Mouse (Mus musculus) midbrain, embryonic 15.5 days (tissue): ENCODE measurements around the gene Cd247. TPM values are rescaled to one million over a fixed set of nuclear protein-coding genes. Genes with fewer than 3 reads are reported as not detected.

Source experiments
- ATAC-seq: fragments of 200-750 bp; cut with Nextera tagmentation; replicated peaks from 2 replicates; pipeline ENCODE4 v1.8.0; 2017; ENCODE audit warnings: moderate TSS enrichment
- H3K27ac ChIP-seq: fragments of 300-500 bp; sonication (generic); 2 replicates; pipeline ENCODE4 v1.5.1; 2015; ENCODE audit warnings: mild to moderate bottlenecking, inconsistent platforms
- H3K27me3 ChIP-seq: fragments of 300-500 bp; sonication (generic); replicated peaks from 2 replicates; pipeline ENCODE4 v1.6.1; 2015; ENCODE audit warnings: inconsistent platforms
- H3K36me3 ChIP-seq: fragments of 300-500 bp; sonication (generic); replicated peaks from 2 replicates; pipeline ENCODE4 v1.6.1; 2015; ENCODE audit warnings: inconsistent platforms
- H3K4me1 ChIP-seq: fragments of 300-500 bp; sonication (generic); 2 replicates; pipeline ENCODE4 v1.6.1; 2015; ENCODE audit warnings: inconsistent platforms
- H3K4me2 ChIP-seq: fragments of 300-500 bp; sonication (generic); 2 replicates; pipeline ENCODE4 v1.6.1; 2015; ENCODE audit warnings: inconsistent platforms, mild to moderate bottlenecking, moderate library complexity
- H3K4me3 ChIP-seq: fragments of 300-500 bp; sonication (generic); 2 replicates; pipeline ENCODE4 v1.5.1; 2015; ENCODE audit warnings: mild to moderate bottlenecking, inconsistent platforms
- H3K9ac ChIP-seq: fragments of 300-500 bp; sonication (generic); 2 replicates; pipeline ENCODE4 v1.6.1; 2015; ENCODE audit warnings: mild to moderate bottlenecking, inconsistent platforms
- H3K9me3 ChIP-seq: fragments of 300-500 bp; sonication (generic); 2 replicates; pipeline ENCODE4 v1.6.1; 2016; ENCODE audit warnings: inconsistent platforms
- WGBS: fragments of 180-500 bp; shearing (Covaris S2); methylation state at CpG from one replicate; pipeline ENCODE4 v1.1.7; 2015; ENCODE audit warnings: mixed read lengths; 5-methylcytosine and 5-hydroxymethylcytosine counted together
- polyA plus RNA-seq: library from polyadenylated mRNA; unstranded; fragments of >200 nt; fragmentation: Nextera tagmentation; extraction: Ambion mirVana; gene quantifications from 2 replicates; pipeline ENCODE4 v1.2.1, GENCODE M21; 2015

The Cd247 gene
- polyA plus RNA-seq, 1 experiment from 2014 or later = 1.1 TPM

- H3K27me3 ChIP-seq = no peaks in the 10 kb centered on the region
- ATAC-seq = peak; percentile 79
- H3K4me2 ChIP-seq = peak overlapping the region; percentile 45
- H3K27ac ChIP-seq = peak overlapping the region; percentile 74
- H3K4me3 ChIP-seq = peak overlapping the region; percentile 23
- WGBS = 14% methylated on average over 17 of the region's 17 CpGs
- no peaks in the 10 kb centered on the region for H3K36me3 ChIP-seq
- H3K4me1 ChIP-seq = peaks cover 46% of the 10 kb centered on the region
- no peaks in the 10 kb centered on the region for H3K9me3 ChIP-seq
- H3K9ac ChIP-seq = peak overlapping the region; percentile 11
Measured at GRCm38 (mm10) chr1:165833910-165834632, 45.6 kb downstream of the Cd247 start.

GRCm38 (mm10) chr1:165834633-165834975 lies 46.1 kb downstream of the Cd247 start:
- Histone ChIP-seq H3K9me3 (no peaks in the 10 kb centered on the region), H3K27me3 (no peaks in the 10 kb centered on the region), H3K4me1 (peaks cover 46% of the 10 kb centered on the region), H3K4me2 (peak overlapping the region; percentile 45), H3K36me3 (no peaks in the 10 kb centered on the region), H3K27ac (peak overlapping the region; percentile 74), H3K9ac (peak overlapping the region; percentile 11), H3K4me3 (peak overlapping the region; percentile 23)
- 15% methylated on average over 12 of the region's 12 CpGs for WGBS
- ATAC-seq = no peak

GRCm38 (mm10) chr1:165836461-165836860 lies 48.0 kb downstream of the Cd247 start:
- H3K4me3 ChIP-seq = no peak overlapping the region
- H3K36me3 ChIP-seq = no peaks in the 10 kb centered on the region
- WGBS = 42% methylated on average over 6 of the region's 6 CpGs
- no peaks in the 10 kb centered on the region for H3K9me3 ChIP-seq
- no peak overlapping the region for H3K4me2 ChIP-seq
- no peaks in the 10 kb centered on the region for H3K27me3 ChIP-seq
- no peak overlapping the region for H3K27ac ChIP-seq
- ATAC-seq = no peak
- no peak overlapping the region for H3K9ac ChIP-seq
- peaks cover 55% of the 10 kb centered on the region for H3K4me1 ChIP-seq

- ATAC-seq = no peak
- Histone ChIP-seq H3K36me3 (no peaks in the 10 kb centered on the region), H3K9me3 (no peaks in the 10 kb centered on the region), H3K27me3 (no peaks in the 10 kb centered on the region; the same call in 1 of the 2 replicates), H3K9ac (no peak overlapping the region), H3K4me1 (peaks cover 56% of the 10 kb centered on the region), H3K4me3 (no peak overlapping the region), H3K4me2 (no peak overlapping the region), H3K27ac (peak overlapping the region; percentile 64)
- 20% methylated on average over 8 of the region's 8 CpGs for WGBS
Measured at GRCm38 (mm10) chr1:165837546-165837945, 49.1 kb downstream of the Cd247 start.

- H3K27me3 ChIP-seq = no peaks in the 10 kb centered on the region; the same call in 1 of the 2 replicates
- no peak overlapping the region for H3K27ac ChIP-seq
- 56% methylated on average over 4 of the region's 4 CpGs for WGBS
- ATAC-seq = no peak
- peaks cover 46% of the 10 kb centered on the region for H3K4me1 ChIP-seq
- H3K4me2 ChIP-seq = no peak overlapping the region
- no peak overlapping the region for H3K9ac ChIP-seq
- H3K9me3 ChIP-seq = no peaks in the 10 kb centered on the region
- H3K4me3 ChIP-seq = no peak overlapping the region
- no peaks in the 10 kb centered on the region for H3K36me3 ChIP-seq
Measured at GRCm38 (mm10) chr1:165839201-165839600, 50.7 kb downstream of the Cd247 start.

- Histone ChIP-seq H3K4me1 (peaks cover 51% of the 10 kb centered on the region), H3K4me2 (peak overlapping the region; percentile 68), H3K4me3 (peak overlapping the region; percentile 33), H3K9me3 (no peaks in the 10 kb centered on the region), H3K27ac (peak overlapping the region; percentile 62), H3K27me3 (peaks cover 2% of the 10 kb centered on the region), H3K36me3 (no peaks in the 10 kb centered on the region), H3K9ac (peak overlapping the region; percentile 55)
- ATAC-seq = peak; percentile 45
- 10% methylated on average over 31 of the region's 31 CpGs for WGBS
Measured at GRCm38 (mm10) chr1:165840548-165841230, 52.2 kb downstream of the Cd247 start.

DNA sequence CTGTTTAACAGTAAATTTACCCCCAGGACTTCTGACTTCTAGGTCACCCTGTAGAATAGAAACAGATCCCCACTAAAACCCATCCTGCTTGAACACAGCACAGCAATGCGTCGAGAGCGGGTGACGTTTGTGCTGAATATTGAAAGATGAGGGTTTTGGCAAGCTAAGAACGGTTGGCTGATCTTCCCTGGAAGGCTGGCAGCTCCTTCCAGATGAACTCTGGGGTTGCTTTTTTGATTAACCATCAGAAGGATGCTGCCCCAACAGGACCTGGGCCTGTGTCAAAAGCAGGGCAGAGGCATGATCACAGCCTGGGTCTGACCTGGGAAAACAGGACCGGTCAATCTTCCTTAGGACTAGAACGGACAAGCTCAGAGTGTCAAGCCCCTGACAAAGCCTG lies 53.7 kb downstream of the Cd247 start:
- no peak overlapping the region for H3K27ac ChIP-seq
- no peak for ATAC-seq
- H3K4me3 ChIP-seq = no peak overlapping the region
- H3K4me2 ChIP-seq = no peak overlapping the region
- no peaks in the 10 kb centered on the region for H3K36me3 ChIP-seq
- WGBS = 78% methylated on average over 7 of the region's 7 CpGs
- no peaks in the 10 kb centered on the region for H3K9me3 ChIP-seq
- no peak overlapping the region for H3K9ac ChIP-seq
- H3K4me1 ChIP-seq = peaks cover 38% of the 10 kb centered on the region
- H3K27me3 ChIP-seq = peaks cover 12% of the 10 kb centered on the region

DNA sequence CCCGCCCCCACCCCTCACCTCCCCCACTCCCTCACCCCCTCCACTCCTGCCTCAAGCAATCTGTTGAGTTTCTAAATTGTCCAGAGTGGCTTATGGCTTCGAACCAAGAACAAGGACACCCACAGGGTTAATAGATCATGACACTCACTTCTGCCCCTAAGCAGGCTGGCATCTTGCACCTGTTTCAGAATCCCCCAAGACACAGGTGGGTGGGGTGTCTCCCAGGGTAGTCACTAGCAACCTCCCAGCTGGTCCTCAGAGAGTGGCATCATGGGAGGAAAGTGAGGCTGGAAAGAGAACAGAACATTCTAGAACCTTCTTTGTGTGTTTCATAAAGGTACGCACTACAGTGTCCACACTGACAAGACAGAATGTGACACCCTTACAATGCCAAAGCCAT lies 55.1 kb downstream of the Cd247 start:
- Histone ChIP-seq H3K27ac (no peak overlapping the region), H3K9me3 (no peaks in the 10 kb centered on the region), H3K36me3 (no peaks in the 10 kb centered on the region), H3K4me3 (no peak overlapping the region), H3K9ac (no peak overlapping the region), H3K4me1 (peaks cover 26% of the 10 kb centered on the region), H3K4me2 (no peak overlapping the region), H3K27me3 (peaks cover 12% of the 10 kb centered on the region)
- no peak for ATAC-seq
- 81% methylated on average over 3 of the region's 3 CpGs for whole genome bisulfite sequencing

DNA sequence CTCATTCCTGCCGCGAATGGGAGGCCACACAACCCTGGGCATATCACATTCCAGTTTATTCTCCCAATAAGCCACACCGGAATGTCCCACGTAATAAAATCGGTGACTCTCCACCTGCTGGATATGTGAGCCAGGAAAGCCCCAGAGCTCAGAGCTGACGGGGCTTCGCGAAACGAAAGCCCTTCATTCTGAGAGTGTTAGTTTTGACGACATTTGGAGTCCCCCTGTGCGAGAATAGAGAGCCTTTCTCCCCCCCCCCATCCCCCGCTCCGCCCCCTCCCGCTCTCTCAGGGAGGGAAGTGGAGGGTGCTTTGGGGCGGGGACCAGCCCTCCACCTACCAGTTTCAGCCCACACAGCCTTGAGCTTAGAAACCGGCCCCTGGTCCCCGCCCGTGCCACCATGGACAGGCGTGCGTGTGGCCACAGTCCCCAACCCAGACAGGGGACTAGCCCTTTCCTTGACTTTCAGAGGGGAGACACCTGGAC lies 56.0 kb downstream of the Cd247 start:
- peak overlapping the region; percentile 42 for H3K4me3 ChIP-seq
- peaks cover 26% of the 10 kb centered on the region for H3K4me1 ChIP-seq
- peaks cover 12% of the 10 kb centered on the region for H3K27me3 ChIP-seq
- peak overlapping the region; percentile 38 for H3K9ac ChIP-seq
- WGBS = 3% methylated on average over 17 of the region's 20 CpGs
- peak; percentile 60; the same call in 1 of the 2 replicates for ATAC-seq
- no peaks in the 10 kb centered on the region for H3K36me3 ChIP-seq
- H3K4me2 ChIP-seq = peak overlapping the region; percentile 88
- no peak overlapping the region for H3K27ac ChIP-seq
- H3K9me3 ChIP-seq = no peaks in the 10 kb centered on the region

DNA sequence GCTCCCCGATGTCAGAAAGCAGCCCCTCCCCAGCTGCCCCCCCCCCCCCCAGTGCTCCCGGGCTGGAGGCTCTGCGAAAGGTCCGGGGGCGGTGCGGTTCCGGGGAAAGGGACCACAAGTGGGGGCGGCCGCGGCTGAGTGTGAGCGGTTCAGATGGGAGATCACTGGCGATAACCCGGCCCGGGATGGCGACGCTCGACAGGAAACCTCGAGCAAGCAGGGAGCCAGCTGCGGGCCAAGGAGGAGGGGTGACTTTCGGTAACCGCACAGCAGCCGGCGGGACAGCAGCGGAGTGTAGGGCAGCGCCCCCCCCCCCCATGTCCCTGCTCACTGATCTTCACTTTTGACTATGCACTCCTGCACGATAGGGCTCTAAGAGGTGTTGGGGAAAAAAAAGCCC lies 56.5 kb downstream of the Cd247 start:
- WGBS = under 1% methylated on average over 25 of the region's 26 CpGs
- Histone ChIP-seq H3K4me2 (peak overlapping the region; percentile 88), H3K27ac (no peak overlapping the region), H3K4me3 (peak overlapping the region; percentile 42), H3K27me3 (peaks cover 12% of the 10 kb centered on the region), H3K9me3 (no peaks in the 10 kb centered on the region), H3K4me1 (peaks cover 26% of the 10 kb centered on the region), H3K9ac (peak overlapping the region; percentile 38), H3K36me3 (no peaks in the 10 kb centered on the region)
- peak; percentile 18; the same call in 1 of the 2 replicates for ATAC-seq

GRCm38 (mm10) chr1:165845366-165845765 lies 56.9 kb downstream of the Cd247 start:
- H3K36me3 ChIP-seq = no peaks in the 10 kb centered on the region
- H3K27ac ChIP-seq = no peak overlapping the region
- peak overlapping the region; percentile 42 for H3K4me3 ChIP-seq
- no peaks in the 10 kb centered on the region for H3K9me3 ChIP-seq
- no peak for ATAC-seq
- H3K9ac ChIP-seq = no peak overlapping the region
- 9% methylated on average over 14 of the region's 14 CpGs for WGBS
- H3K27me3 ChIP-seq = peaks cover 12% of the 10 kb centered on the region
- peaks cover 26% of the 10 kb centered on the region for H3K4me1 ChIP-seq
- H3K4me2 ChIP-seq = peak overlapping the region; percentile 88

DNA sequence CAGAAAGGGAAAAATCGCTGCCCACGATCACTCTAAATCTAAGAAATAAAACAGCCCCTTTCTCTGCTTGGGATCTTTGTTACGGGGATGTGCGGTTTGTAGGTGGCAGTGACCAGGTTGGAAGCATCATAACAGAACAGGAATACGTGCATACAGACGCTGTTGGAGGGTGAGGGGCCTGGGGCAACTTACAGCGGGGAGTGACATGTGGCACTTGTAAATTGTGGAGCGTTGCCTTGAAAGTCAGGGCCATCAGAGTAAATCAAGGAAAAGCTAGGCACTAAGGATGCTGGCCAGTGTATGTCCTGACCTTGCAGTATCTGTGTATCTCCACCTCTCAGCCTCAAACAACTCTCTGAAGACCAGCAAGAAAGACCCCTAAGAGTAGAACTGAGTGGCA lies 59.9 kb downstream of the Cd247 start:
- peaks cover 19% of the 10 kb centered on the region for H3K4me1 ChIP-seq
- peaks cover 12% of the 10 kb centered on the region for H3K27me3 ChIP-seq
- 86% methylated on average over 8 of the region's 8 CpGs for WGBS
- H3K4me3 ChIP-seq = no peak overlapping the region
- no peak overlapping the region for H3K27ac ChIP-seq
- H3K9me3 ChIP-seq = no peaks in the 10 kb centered on the region
- H3K36me3 ChIP-seq = no peaks in the 10 kb centered on the region
- no peak overlapping the region for H3K9ac ChIP-seq
- no peak overlapping the region for H3K4me2 ChIP-seq
- ATAC-seq = no peak
